In the genomic region with DNA sequence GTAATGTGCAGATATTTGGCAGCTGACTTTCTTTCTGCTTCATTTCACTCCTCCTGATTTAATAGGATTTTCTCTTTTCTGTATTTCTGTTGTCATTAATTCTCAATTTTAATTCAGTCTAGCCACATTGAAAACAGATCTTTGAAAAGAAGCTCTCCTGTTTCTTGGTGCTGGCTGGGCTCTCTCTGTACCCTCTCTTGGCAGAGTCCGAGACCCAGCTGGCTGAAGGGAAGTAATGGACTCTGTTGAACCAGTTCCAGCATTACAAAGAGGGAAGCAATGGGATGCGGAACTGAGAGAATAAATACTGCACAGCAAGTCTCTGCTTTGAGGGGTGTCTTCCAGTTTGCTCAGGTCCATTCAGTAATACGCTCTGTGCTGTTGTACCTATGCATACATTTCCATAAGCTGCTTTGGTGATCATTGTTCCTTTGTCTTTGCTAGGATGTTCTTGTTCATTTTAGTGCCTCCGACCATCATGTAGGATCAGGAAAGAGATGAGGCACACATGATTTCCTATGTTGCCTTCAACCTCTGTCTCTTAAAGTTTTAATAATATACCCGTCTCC, we compare ENCODE assay signal across 12 mouse cellular contexts. TPM values are rescaled to one million over a fixed set of nuclear protein-coding genes. Genes with fewer than 3 reads are reported as not detected.
DNase-seq lines count a peak whose midpoint lies in the region; ATAC-seq and TF ChIP-seq lines count a peak whose summit lies in the region.
"Had no signal": no experiment of that assay in that cellular context is flagged by ENCODE, and none has a peak within 500 bp of the region (broad histone marks: within the 10 kb centered on the region; RNA-seq: fewer than 3 reads in every experiment).

No protein-coding gene starts in this region.

- H3K4me3 ChIP-seq in hindbrain, postnatal 0 days (ENCODE audit: low read length), result no peak overlapping the region
- H3K4me3 ChIP-seq in kidney, embryonic 15.5 days (replicated peaks), result no peak overlapping the region

- H3K27ac ChIP-seq in hindbrain, postnatal 0 days, result no peak overlapping the region
- H3K27ac ChIP-seq in kidney, embryonic 15.5 days, result no peak overlapping the region

- H3K4me2 ChIP-seq in hindbrain, postnatal 0 days (ENCODE audit: low read depth, low read length), result no peak overlapping the region
- no peak overlapping the region for H3K4me2 ChIP-seq in kidney, embryonic 15.5 days

- no peaks in the 10 kb centered on the region for H3K4me1 ChIP-seq in hindbrain, postnatal 0 days (ENCODE audit: insufficient read depth, low read length)
- H3K4me1 ChIP-seq in kidney, embryonic 15.5 days, result no peaks in the 10 kb centered on the region

- 60% methylated on average over 5 of the region's 5 CpGs for WGBS in hindbrain, postnatal 0 days
- WGBS in kidney, embryonic 15.5 days, result 91% methylated on average over 5 of the region's 5 CpGs

- H3K9ac ChIP-seq in hindbrain, postnatal 0 days (replicated peaks; ENCODE audit: low read length), result no peak overlapping the region
- H3K9ac ChIP-seq in kidney, embryonic 15.5 days, result no peak overlapping the region

- H3K9me3 ChIP-seq in hindbrain, postnatal 0 days (ENCODE audit: low read length), result no peaks in the 10 kb centered on the region
- H3K9me3 ChIP-seq in kidney, embryonic 15.5 days (replicated peaks), result no peaks in the 10 kb centered on the region

- peak; percentile 81 for ATAC-seq in cerebellum, adult (ENCODE audit: insufficient number of reproducible peaks, low FRiP score, low TSS enrichment)
- peak; percentile 47; the same call in 1 of the 2 replicates for ATAC-seq in hindbrain, postnatal 0 days
- ATAC-seq in kidney, embryonic 15.5 days (replicated peaks; ENCODE audit: low FRiP score), result no peak

- DNase-seq in layer of hippocampus, adult 11-12 months (ENCODE audit: low spot score), result peak; percentile 17
- DNase-seq in layer of hippocampus, adult 9-10 months (ENCODE audit: low spot score), result no peak
- peak; percentile 9 for DNase-seq in cerebellum, adult 8-10 months
- peak; percentile 71 for DNase-seq in hindbrain, postnatal 0 days (ENCODE audit: low spot score)
- DNase-seq in gastrocnemius, adult 8-10 months (ENCODE audit: low spot score in 2 of 2), result no peak
- DNase-seq: adrenal gland, adult 2 months; gastrocnemius, postnatal 25 days; kidney, adult 8-10 months; liver had no signal

- H3K36me3 ChIP-seq in hindbrain, postnatal 0 days (ENCODE audit: insufficient read depth, low read length), result no peaks in the 10 kb centered on the region
- peaks cover 22% of the 10 kb centered on the region for H3K36me3 ChIP-seq in kidney, embryonic 15.5 days

- TF ChIP-seq CTCF in hindbrain, postnatal 0 days (IDR thresholded peaks at IDR 0.05; ENCODE audit: low read depth), result no peak

- no peaks in the 10 kb centered on the region for H3K27me3 ChIP-seq in hindbrain, postnatal 0 days (ENCODE audit: insufficient read depth, low read length)
- H3K27me3 ChIP-seq in kidney, embryonic 15.5 days, result no peaks in the 10 kb centered on the region
- H3K27me3 ChIP-seq: CH12.LX had no signal

RNA-seq across cellular contexts. Expression of a gene that starts 50.4 kb away (rescaled TPM):
- 42.4 and 48.1 TPM in 2 replicates for total RNA-seq in hindbrain, postnatal 0 days (2014; rRNA removed)
- 30.4 and 32.4 TPM in 2 replicates for polyA plus RNA-seq in hindbrain, postnatal 0 days (2015; fragmentation: Nextera tagmentation; extraction: Ambion mirVana)
- total RNA-seq in gastrocnemius, adult 8-10 months (2022), result 1 to 10 TPM; 6.5 to 7.8 (median 7.3) TPM
- polyA plus RNA-seq in kidney, embryonic 15.5 days (2015; fragmentation: Nextera tagmentation; extraction: Ambion mirVana), result 50.6 and 52.1 TPM in 2 replicates

RNA-seq across cellular contexts. Expression of a gene that starts 50.6 kb away (rescaled TPM):
- total RNA-seq in hindbrain, postnatal 0 days (2014; rRNA removed), result 14.7 and 17.5 TPM in 2 replicates
- 11.4 and 11.5 TPM in 2 replicates for polyA plus RNA-seq in hindbrain, postnatal 0 days (2015; fragmentation: Nextera tagmentation; extraction: Ambion mirVana)
- total RNA-seq in gastrocnemius, adult 8-10 months (2022), result 10 to 100 TPM in 1 of 4 experiments, 1 to 10 TPM in 3; 9.3 to 11.0 (median 9.5) TPM
- 14.7 and 18.6 TPM in 2 replicates for polyA plus RNA-seq in kidney, embryonic 15.5 days (2015; fragmentation: Nextera tagmentation; extraction: Ambion mirVana)

Comparison
In these comparisons a context has a peak if more than half of its experiments do, and no peak if none do; other contexts are left out.
1. DNase-seq: peak in layer of hippocampus, adult 11-12 months (single experiment), cerebellum, adult 8-10 months (single experiment) and hindbrain, postnatal 0 days (single experiment); none in layer of hippocampus, adult 9-10 months (single experiment) and gastrocnemius, adult 8-10 months (0 of 2).